Mouse (Mus musculus) small intestine, adult 2 months (tissue): ENCODE results near the gene Tcf15.

Experiments used
- CTCF ChIP-seq: fragments of 200-500 bp; IDR thresholded peaks from 2 replicates; pipeline ENCODE4 v1.5.1; 2012; ENCODE audit warnings: low read depth, mild to moderate bottlenecking, control low read depth, inconsistent platforms, low read length, moderate library complexity, mixed read lengths; ENCODE audit not compliant: insufficient replicate concordance, insufficient read length; ENCODE audit errors: extremely low read depth
- POLR2A ChIP-seq: fragments of 200-500 bp; IDR thresholded peaks from 2 replicates; pipeline ENCODE4 v1.6.1; 2012; ENCODE audit warnings: low read depth, mild to moderate bottlenecking, control low read depth, inconsistent platforms, low read length, moderate library complexity

- TF ChIP-seq CTCF: no peak
- no peak for TF ChIP-seq POLR2A
These were observed 35.0 kb downstream of the Tcf15 start for GRCm38 (mm10) chr2:152178345-152178744.
